Mouse (Mus musculus): ENCODE results near the gene Adamts17.

Gene Adamts17

DNA sequence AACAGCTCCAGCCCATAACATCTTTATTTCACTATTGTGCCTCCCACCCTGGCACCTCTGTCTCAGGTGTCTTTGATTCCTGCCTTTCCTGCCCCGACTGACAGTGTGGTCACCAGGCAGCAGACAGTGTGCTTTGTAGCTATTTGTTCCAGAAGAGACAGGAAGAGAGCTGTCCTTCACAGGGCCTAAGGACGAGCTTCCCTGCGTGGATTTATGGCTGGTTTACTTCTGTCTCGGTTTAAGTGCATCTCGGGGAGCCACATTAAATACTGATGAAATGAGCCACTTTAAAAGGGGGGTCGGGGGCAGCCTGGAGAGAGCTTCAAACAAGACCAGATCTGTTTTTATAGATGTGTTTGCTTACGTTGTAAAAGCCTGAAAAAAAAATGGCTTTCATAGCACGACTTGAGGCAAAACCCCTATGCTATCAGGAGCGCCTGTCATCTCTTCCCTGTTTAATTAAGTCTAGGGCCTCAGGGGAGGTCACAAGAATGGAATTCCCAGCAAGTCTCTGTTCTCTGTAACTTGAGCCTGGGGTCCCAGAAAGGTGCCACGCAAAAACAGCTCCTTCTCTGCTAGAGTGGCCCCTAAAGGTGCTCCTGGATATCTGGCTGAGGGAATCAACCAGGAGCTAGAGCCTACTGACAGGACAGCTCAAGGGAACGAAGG lies 302.9 kb downstream of the Adamts17 start:
- DNase-seq (ENCODE audit: low read depth, low spot score) = no peak
- Histone ChIP-seq H3K27me3 (ENCODE audit: control insufficient read depth, insufficient read depth, low read length, poor library complexity, severe bottlenecking) (no peaks in the 10 kb centered on the region), H3K36me3 (ENCODE audit: control insufficient read depth, insufficient read depth, low read length, poor library complexity, severe bottlenecking) (no peaks in the 10 kb centered on the region)

DNA sequence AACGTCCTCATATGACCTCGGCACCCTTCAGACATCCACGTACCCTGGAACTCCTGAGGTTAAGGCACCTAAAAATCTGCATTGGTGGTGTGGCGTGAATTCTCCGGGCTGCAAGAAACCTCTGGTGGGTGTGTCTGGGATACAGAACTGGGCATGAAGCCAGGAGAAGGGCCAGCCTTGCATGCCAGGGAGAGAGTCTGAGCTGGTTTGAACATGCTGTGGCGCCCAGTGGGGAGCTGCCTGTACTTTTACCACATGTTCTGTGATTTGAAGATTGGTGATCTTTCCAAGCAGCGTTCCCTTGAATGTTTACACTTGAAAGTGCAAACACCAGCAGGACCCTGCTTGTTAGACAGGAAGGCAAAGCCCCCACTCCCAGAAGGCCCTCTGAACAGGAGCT lies 306.2 kb downstream of the Adamts17 start:
- Histone ChIP-seq H3K27me3 (ENCODE audit: control insufficient read depth, insufficient read depth, low read length, poor library complexity, severe bottlenecking) (no peaks in the 10 kb centered on the region), H3K36me3 (ENCODE audit: control insufficient read depth, insufficient read depth, low read length, poor library complexity, severe bottlenecking) (no peaks in the 10 kb centered on the region)
- no peak for DNase-seq (ENCODE audit: low read depth, low spot score)

DNA sequence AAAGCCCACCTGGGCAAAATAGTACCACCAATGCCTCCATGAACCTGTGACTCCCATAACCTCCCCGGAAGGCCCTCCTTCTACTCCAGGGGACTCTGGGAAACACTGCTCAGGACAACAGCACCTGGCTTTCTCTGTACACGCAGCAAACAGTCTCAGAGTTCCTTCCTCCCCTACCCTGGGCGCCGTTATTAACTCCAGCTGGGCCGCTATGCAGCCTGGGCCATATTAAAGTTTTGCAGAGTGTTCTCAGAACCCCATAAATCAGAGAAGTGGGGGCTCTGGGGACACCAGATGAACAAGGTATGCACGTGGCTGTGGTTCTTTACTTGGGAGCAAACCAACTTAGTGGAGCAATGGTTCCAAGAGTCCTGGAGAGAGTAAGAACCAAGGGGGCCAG lies 306.6 kb downstream of the Adamts17 start:
- Histone ChIP-seq H3K36me3 (ENCODE audit: control insufficient read depth, insufficient read depth, low read length, poor library complexity, severe bottlenecking) (no peaks in the 10 kb centered on the region), H3K27me3 (ENCODE audit: control insufficient read depth, insufficient read depth, low read length, poor library complexity, severe bottlenecking) (no peaks in the 10 kb centered on the region)
- DNase-seq (ENCODE audit: low read depth, low spot score) = no peak

DNA sequence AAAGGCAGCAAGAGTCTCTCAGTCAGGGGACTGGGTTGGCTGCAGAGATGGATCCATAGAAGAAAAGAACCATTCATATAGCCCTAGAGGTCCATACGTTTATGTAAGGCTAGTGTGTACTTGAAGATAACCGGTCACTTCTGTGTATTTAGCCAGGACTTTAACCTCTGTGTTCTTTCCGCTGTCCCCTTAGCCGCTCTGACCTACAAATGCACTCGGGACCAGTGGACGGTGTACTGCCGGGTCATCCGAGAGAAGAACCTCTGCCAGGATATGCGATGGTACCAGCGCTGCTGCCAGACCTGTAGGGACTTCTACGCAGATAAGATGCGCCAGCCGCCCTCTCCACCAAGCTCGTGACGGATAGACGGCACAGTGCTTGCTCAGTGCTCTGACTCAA lies 310.2 kb downstream of the Adamts17 start:
- H3K36me3 ChIP-seq (ENCODE audit: control insufficient read depth, insufficient read depth, low read length, poor library complexity, severe bottlenecking) = no peaks in the 10 kb centered on the region
- no peak for DNase-seq (ENCODE audit: low read depth, low spot score)
- no peaks in the 10 kb centered on the region for H3K27me3 ChIP-seq (ENCODE audit: control insufficient read depth, insufficient read depth, low read length, poor library complexity, severe bottlenecking)

DNA sequence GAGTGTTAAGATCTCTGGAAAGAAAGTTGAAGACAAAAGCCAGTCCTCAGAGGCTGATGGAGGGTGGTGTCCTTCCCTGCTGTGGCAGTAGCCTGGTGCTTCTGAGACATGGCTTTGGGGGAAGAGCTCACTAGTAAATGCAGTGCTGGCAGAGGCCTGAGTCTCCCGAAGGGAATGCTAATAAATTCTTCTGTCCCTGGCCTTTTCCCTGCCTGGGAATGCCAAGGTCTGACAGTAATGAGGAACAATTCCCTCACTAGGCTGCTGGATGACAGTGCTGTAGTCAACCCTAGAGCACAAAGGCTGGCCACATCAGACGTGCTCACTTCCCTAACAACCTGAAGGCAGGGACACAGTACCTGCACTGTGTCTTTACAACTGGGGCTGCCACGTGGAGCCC lies 313.1 kb downstream of the Adamts17 start:
- no peaks in the 10 kb centered on the region for H3K27me3 ChIP-seq (ENCODE audit: control insufficient read depth, insufficient read depth, low read length, poor library complexity, severe bottlenecking)
- no peak for DNase-seq (ENCODE audit: low read depth, low spot score)

DNA sequence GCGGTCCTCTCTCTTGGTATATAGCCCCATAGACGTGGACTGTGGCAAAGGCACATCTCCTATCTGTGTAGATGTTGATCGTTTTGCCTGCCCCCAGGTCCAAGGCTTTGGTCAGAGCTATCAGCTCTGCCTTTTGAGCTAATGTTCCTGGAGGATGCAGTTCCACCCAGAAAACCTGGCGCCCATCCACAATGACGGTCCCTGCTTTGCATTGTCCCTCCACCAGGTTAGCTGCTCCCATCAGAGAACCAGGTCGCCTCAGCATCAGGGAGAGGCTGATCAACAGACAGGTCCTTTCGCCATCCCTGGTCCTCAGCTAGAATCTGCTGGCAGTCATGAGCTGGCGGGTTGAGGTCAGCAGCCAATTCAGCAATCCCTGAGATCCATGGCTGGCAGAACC lies 322.6 kb downstream of the Adamts17 start:
- DNase-seq (ENCODE audit: low read depth, low spot score) = no peak
- H3K27me3 ChIP-seq (ENCODE audit: control insufficient read depth, insufficient read depth, low read length, poor library complexity, severe bottlenecking) = no peaks in the 10 kb centered on the region

More for the DNA sequence above, 313.1 kb downstream of the Adamts17 start:
- no peaks in the 10 kb centered on the region for H3K36me3 ChIP-seq (ENCODE audit: control insufficient read depth, insufficient read depth, low read length, poor library complexity, severe bottlenecking)

DNA sequence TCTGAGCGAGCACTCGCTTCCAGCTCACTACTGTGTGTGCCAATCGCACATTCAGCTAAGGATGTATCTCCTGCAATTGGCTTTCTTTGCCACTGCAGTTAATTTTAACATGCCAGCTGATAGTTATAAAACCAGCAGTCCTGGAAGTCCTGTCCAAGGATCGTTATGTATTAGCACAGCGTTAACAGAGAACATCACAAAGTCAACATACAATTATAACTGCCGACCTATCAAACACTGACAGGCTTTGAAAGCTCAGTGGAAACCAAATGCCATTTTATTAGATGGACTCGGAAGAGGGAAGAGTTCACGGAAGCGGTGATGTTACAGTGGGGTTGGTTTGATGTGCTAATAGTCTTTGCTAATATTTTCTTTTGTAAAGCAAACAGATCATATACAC lies 328.8 kb downstream of the Adamts17 start:
- Histone ChIP-seq H3K27me3 (ENCODE audit: control insufficient read depth, insufficient read depth, low read length, poor library complexity, severe bottlenecking) (no peaks in the 10 kb centered on the region), H3K36me3 (ENCODE audit: control insufficient read depth, insufficient read depth, low read length, poor library complexity, severe bottlenecking) (no peaks in the 10 kb centered on the region)
- no peak for DNase-seq (ENCODE audit: low read depth, low spot score)

More for the DNA sequence above, 322.6 kb downstream of the Adamts17 start:
- no peaks in the 10 kb centered on the region for H3K36me3 ChIP-seq (ENCODE audit: control insufficient read depth, insufficient read depth, low read length, poor library complexity, severe bottlenecking)

DNA sequence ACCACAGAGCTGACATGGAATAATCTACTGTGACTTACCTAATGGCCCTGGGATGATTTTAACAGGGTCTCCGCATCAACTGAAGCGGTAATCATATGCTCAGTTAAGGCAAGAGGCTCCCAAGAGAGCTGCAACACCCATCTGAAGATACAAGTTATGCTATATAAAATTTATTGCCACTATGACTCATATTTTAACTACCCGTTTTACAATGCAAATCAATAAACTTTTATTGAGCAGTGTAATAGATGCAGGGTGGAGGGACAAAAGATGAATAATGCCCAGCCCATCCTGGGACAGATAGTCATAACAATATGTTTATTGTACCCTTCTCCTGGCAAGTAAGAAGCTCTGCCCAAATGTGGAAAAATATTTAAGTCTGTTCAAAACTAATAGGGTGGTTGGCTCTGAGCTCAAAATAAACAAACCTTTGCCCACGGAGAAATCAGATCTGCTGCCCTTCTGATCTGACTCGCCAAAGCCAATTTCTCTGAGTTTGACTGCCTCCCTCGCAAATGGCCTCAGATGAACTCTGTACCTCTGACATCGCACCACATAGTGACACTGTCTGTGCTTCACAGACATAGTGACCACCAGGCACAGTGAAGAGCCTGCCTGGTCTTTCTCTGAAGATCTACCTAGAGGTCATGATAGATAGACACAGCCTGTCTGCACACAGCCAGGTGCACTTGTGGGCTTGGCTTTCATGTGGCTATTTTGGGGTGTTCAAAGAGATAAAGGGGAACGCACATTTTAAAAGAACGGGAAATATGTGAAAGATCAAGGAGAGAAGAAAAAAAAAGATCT lies 329.4 kb downstream of the Adamts17 start:
- H3K36me3 ChIP-seq (ENCODE audit: control insufficient read depth, insufficient read depth, low read length, poor library complexity, severe bottlenecking) = no peaks in the 10 kb centered on the region
- no peaks in the 10 kb centered on the region for H3K27me3 ChIP-seq (ENCODE audit: control insufficient read depth, insufficient read depth, low read length, poor library complexity, severe bottlenecking)
- DNase-seq (ENCODE audit: low read depth, low spot score) = no peak

DNA sequence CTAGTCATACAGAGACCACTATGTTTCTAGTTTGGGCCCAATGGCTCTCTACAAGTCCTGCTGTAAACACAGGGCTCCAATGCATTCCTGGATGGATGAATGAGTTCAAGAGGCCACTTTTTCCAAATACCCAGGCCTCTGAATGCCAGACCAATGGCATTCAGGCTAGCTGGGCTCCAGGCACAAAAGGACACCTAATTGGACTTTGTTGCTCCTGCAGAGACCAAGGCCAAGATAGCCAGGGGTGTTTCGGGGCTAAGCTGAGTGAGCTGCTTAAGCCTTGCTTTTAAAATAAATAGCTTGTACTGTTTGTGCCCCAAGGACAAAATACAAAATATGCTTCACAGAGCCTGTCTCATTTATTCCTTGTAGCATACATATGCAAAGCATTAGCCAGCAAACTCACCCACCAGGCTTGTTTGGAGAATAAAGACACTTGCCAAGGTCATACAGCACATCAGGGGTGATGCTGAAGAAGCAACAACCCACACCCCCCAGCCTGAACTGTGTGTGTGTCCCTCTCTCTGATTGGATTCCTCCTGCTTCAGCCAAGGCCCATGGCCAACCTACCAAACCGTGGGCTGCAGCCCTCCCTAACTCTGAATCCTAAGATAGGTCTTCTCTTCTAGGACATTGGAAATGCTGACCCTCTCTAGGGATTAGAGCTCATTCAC lies 334.1 kb downstream of the Adamts17 start:
- Histone ChIP-seq H3K27me3 (ENCODE audit: control insufficient read depth, insufficient read depth, low read length, poor library complexity, severe bottlenecking) (no peaks in the 10 kb centered on the region), H3K36me3 (ENCODE audit: control insufficient read depth, insufficient read depth, low read length, poor library complexity, severe bottlenecking) (no peaks in the 10 kb centered on the region)
- no peak for DNase-seq (ENCODE audit: low read depth, low spot score)

DNA sequence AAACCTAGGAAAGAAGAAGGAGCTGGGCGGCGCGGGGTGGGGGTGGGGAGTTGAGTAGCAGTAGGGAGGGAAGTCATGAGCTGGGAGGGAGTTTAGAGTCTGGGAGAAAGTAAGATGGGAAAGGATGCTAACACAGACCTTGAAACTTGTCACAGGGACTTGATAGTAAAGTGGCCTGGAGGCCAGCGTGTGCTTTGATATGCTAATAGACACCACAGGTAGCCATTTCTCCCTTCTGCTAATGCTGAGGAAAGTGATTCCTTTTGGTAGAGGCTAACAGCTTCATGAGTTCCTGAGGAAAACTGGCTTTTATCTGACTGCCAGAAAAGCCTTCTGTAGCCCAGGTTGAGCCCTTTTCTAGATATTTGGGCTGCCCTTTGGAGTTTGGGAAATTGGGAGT lies 344.3 kb downstream of the Adamts17 start:
- DNase-seq (ENCODE audit: low read depth, low spot score) = no peak
- no peaks in the 10 kb centered on the region for H3K27me3 ChIP-seq (ENCODE audit: control insufficient read depth, insufficient read depth, low read length, poor library complexity, severe bottlenecking)
- H3K36me3 ChIP-seq (ENCODE audit: control insufficient read depth, insufficient read depth, low read length, poor library complexity, severe bottlenecking) = no peaks in the 10 kb centered on the region

DNA sequence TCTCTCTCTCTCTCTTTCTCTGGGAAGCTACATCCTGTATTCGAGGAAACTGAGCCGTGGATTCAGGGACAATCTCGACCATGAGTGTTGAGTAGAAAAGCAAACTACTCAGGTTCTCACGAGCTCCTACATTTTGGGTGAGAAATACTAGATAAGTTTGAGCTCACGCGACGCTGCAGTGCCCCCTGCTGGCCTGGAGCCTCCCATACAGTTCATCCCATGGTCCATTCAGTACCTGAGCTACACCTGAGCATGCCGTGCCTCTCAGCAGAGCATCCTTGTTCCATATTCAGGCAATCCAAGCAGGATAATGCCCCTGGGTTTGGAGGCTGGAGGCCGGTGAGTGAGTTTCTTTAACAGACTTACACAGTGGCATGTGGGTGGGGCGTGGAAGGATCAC lies 359.9 kb downstream of the Adamts17 start:
- H3K27me3 ChIP-seq (ENCODE audit: control insufficient read depth, insufficient read depth, low read length, poor library complexity, severe bottlenecking) = no peaks in the 10 kb centered on the region
- H3K36me3 ChIP-seq (ENCODE audit: control insufficient read depth, insufficient read depth, low read length, poor library complexity, severe bottlenecking) = no peaks in the 10 kb centered on the region
- DNase-seq (ENCODE audit: low read depth, low spot score) = peak; percentile 54

Data from splenic B cell, adult 2 months (primary cell).